Mouse (Mus musculus) gonadal fat pad, adult 2 months (tissue): ENCODE results near the gene Sgms1. TPM values are rescaled to one million over a fixed set of nuclear protein-coding genes. Genes with fewer than 3 reads are reported as not detected.

Experiments
- DNase-seq: peaks from one replicate; pipeline ENCODE4 v3.0.0-alpha.2; 2012; ENCODE audit warnings: low read depth
- polyA plus RNA-seq: library from polyadenylated mRNA; depleted of rRNA; stranded (reverse); fragments of >200 nt; gene quantifications from 2 replicates; pipeline ENCODE4 v1.2.3, GENCODE M21; 2012

Gene Sgms1
- polyA plus RNA-seq, 1 experiment = 59.5 TPM

DNA sequence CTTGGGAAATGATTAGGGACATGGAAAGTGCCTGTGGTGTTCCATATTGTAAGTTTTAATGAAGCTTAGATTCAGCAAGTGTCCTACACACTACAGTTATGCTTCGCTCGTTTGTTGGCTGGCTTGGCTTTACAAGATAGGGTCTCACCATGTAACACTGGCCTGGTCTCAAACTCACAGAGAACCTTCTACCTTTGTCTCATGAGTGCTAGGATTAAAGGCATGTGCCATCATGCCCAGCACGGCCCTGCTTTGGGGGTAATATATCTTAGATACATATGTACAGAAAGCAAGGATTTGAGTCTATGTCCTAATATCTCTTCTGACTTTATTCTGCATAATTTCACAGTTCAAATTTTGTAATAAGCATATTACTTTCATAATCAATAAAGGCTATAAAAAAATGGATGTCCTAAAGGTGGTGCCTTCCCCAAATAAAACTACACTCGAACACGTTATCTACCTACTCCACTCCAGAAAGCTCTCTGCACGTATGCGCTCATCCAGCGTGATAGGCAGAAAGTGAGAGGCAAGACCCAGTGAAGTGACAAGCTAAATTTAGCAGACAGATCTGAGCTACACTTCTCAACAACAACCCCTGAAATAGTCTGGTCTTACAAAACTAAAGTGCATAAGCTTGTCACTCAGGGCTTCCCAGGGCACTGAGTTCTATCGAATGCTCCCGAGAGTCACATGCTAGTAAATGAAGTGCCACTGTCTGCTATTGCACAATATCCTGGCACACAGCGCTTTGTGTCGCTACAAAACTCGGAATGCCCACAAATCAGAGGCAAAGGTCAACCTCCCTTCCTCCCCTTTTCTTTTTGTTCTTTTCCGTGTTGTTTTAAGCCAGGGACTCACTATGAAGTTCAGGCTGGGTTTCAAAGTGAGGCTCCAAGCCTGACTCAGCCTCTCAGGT lies 208.5 kb downstream of the Sgms1 start:
- DNase-seq = peak; percentile 84

DNA sequence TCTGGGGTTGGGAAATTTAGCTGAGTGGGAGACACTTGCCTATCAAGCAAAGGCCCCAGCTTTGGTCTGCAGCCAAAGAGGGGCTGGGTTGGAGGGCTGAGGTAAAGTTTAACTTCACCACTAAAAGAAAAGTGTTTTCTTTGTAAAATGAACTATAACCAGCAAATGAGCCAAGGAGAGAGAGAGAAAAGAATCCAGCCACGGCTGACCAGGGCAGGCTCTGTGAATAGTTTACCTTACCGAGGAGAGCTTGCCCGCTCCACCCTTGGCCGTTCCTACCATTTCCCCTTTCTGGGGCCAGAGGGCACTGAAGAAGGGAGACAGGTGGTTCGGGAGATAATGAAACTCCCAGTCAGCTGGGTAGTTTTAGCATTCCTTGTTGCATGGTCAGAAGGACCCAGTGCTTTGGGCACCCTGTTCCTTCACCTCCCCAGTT lies 209.5 kb downstream of the Sgms1 start:
- no peak for DNase-seq

- no peak for DNase-seq
Observed at GRCm38 (mm10) chr19:32179514-32179913, 210.0 kb downstream of the Sgms1 start.

DNA sequence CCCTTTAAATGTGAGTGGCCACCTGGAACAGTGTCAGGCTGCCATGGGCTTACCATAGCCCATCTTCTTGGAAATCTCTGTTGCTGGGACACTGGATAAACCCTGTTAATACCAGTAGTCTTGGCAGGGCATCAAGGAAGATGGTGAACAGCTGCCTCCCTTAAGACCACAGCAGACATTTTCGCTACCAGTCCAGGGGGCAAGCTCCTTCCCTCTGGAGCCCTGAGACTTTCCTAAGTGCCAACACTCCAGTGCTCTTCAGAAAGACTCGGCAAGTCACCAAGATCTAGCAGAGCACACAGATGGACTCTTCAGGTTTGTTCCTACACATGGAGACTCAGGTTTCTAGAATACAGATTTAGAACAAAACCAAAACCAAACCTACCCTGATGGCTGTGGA lies 211.4 kb downstream of the Sgms1 start:
- no peak for DNase-seq

- no peak for DNase-seq
Observed at GRCm38 (mm10) chr19:32176458-32176857, 213.1 kb downstream of the Sgms1 start.

DNA sequence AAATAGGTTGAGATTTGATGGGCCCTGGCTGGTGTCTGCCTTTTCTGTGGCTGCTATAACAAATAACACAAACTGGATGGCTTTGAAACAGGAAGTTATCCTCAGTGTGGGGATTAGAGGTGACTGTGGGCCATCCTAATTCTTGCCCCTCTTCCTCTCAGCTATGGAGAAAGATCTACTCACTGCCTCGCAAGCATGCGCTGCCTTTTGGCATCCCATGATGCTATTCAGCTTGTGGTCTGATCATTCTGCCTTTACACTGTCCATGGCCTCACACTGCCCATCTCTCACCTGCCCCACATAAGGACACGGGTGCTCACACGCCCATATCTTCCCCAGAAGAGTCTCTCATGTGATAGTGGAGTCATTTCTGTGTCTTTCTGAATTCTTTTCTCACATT lies 213.5 kb downstream of the Sgms1 start:
- DNase-seq = no peak

DNA sequence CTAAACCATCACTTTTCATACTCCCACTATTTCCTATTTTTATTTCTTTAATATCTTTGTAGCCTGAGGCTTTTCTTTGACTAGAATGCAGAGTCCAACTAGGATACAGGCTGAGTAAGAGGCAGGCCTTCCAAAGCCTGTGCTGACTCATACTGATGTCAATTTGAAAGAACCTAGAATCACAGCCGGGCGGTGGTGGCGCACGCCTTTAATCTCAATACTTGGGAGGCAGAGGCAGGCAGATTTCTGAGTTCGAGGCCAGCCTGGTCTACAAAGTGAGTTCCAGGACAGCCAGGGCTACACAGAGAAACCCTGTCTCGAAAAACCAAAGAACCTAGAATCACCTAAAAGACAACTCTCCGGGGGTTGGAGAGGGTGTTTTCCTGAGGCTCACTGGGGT lies 214.5 kb downstream of the Sgms1 start:
- DNase-seq = no peak

DNA sequence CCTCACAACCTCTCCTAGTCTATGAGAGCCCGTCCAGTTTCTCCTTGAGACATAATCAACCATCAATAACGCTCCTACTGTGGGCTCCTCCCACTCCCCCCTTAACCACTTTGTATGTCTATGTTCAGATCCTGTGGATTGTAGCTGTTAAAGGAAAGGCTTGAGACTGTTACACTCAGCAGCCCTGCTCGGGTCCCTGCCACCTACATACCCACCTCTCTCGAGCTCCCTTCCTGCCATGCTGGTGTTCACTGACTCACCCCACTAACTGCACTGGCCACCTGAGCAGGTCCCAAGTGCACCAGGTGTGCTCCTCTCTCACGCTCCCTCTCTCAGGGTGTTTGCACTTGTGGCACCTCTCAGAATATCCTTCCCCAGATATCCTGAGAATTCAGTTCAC lies 215.0 kb downstream of the Sgms1 start:
- DNase-seq = no peak

- no peak for DNase-seq
Observed at GRCm38 (mm10) chr19:32173522-32174184, 215.9 kb downstream of the Sgms1 start.

DNA sequence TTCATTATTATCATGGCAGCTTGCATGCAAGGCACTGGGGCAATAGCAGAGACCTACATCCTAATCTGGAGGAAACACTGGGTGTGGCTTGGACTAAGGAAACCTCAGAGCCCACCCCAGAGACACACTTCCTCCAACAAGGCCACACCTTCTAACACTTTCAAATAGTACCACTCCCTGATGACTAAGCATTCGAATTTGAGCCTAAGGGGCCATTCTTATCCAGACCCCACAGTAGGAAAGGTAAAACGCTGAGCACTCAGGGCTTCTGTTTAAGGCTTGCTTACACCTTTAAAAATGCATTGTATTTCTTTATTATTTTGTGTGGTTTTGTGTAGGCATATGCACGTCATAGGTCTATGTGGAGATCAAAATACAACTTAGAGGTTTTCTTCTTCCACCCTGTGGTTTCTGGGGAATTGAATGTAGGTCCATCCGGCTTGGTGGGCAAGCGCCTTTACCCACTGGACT lies 217.0 kb downstream of the Sgms1 start:
- DNase-seq = no peak

- DNase-seq = no peak
Observed at GRCm38 (mm10) chr19:32171981-32172380, 217.5 kb downstream of the Sgms1 start.

DNA sequence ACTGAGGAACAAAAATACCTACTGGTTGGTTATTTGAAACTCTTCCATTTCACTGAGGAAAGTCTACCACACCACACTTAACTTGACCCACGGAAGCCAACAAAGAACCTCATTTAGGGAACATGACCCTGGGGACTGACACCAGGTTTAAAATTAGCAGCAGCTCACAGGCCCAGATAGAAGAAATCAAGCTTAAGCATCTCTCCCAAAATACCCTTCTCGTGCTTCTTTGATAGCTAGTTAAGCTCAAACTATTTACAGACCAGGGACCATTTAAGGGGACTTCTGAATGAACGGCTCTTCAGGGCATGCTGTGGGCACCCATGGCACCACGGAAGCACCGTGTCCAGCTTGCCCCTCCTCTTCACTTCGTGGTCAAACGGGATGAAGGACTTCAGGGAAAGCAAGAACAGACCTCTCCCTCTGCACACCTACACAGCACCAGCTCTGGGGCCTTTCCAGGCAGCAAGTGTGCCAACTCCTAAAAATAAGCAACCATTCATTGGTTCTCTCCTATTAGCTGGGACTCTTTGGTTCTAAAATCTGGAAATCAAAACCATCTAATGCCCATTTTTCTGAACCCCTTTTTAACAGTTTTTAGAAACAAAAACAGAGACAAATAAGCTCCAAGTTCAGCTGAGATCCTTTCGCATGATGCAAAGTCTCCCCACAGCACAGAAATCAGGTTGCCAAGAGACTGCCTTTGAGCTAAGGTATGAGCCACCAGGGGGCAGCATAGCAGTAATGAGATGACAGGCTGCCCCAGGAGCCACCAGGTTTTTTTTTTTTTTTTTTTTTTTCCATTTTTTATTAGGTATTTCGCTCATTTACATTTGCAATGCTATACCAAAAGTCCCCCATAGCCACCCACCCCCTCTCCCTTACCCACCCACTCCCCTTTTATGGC lies 219.6 kb downstream of the Sgms1 start:
- no peak for DNase-seq

DNA sequence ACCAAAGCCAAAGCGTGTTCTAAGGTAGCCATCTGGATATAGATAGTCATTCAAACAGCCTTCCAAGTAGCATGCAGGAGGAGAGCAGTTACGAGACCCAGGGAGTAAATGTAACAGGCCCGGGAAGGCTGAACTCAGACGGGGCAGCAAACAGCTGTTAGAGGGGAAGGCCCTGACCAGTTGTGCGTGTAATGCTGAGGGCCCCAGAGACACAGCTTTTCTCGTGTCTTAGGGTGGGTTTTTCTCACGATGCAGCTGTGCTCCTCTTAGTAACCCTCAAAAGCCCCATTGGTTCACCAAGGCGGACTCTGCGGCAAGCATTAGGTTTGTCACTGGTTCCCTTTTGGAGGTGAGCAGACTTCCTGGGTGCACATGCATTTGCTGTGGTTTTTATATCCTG lies 221.5 kb downstream of the Sgms1 start:
- DNase-seq = no peak

DNA sequence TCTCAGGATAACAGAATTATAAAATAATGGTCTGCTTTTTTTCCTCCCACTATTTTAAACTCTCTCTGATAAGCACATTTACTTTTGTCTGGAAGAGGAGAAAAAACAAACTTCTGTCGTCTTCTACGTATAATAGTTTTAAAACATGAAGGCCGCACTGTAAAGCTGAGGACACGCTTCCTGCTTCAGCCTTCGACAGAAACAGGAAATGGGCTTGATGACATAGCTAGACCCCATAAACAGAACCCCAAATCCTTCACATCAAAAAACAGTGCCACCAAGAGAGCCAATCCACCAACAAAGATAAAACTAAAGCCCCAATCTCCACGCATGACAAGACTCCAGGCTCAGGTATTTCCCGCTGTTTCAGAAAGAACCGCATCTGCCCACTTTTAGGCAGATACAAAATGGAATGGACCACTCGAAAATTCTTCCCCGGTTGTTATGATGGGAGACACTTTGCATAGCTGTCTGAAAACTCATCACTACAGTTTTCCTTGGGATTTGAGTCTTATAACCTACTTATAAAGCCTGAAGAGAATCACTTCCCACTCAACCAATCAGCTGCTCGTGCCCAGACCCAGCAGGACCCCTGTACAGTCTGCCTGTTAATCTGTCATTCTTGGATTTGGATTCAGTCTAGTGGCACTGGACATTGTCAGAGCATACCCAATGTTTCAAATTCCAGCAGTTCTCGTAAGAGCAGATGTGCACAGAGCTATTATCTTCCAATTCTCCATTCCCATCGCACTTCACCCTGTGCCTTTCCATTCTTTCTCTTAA lies 222.5 kb downstream of the Sgms1 start:
- DNase-seq = no peak

- no peak for DNase-seq
Observed at GRCm38 (mm10) chr19:32165711-32166110, 223.8 kb downstream of the Sgms1 start.

DNA sequence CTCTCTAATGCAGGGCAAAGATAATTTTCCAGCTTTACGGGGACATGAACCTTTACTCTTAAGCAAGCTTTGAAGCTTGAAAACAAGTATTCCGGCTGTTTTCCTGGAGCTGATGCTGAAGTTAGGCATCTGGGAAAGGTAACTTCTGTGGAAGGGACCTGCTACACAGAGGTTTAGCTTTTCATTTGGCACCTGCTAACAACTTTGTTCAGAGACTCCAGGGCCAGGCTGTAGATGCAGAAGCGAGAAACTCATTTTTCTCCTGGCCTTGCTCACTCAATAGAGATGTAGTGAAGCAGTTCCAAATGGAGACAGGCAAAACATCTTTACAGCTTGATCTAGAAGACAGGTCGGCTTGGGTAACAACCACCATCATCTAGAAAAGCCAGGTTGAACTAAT lies 225.4 kb downstream of the Sgms1 start:
- DNase-seq = no peak

DNA sequence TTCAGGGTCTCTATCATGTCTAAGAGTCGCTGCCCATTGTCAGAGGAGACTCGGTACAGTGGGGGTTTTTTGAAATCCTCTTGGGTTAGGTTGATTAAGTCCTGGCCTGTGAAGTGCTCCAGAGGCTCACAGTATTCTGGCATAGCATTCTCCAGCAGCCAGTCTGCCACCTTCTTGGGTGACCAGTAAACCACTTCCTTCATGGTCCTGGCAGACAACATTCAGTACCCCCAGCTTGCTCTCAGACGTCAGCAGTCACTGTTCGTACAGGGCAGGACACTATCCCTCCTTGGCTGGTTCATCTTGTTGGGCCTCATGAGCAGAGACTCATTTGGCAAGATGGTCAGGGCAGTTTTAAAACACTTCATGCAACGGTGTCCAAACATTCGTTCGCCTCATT lies 229.6 kb downstream of the Sgms1 start:
- no peak for DNase-seq

DNA sequence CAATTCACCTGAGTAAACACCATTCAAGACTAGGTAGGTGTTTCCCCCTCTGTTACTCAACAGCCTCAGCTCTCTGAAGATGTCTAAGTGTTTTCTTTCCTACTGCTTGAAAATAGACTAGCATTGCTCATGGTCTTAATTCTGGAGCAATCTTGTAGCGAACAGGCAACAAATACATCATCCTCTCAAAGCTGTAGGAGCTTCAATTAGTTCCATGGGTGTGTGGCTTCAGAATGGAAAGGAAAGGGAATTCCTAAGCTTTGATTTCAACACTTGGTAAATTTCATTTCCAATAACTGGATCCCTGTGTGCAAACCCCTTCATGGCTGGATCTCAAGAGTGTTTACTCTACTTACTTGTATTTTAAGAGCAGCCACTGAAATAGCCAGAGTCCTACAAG lies 230.3 kb downstream of the Sgms1 start:
- no peak for DNase-seq

GRCm38 (mm10) chr19:32157045-32157444 lies 232.5 kb downstream of the Sgms1 start:
- DNase-seq = no peak

DNA sequence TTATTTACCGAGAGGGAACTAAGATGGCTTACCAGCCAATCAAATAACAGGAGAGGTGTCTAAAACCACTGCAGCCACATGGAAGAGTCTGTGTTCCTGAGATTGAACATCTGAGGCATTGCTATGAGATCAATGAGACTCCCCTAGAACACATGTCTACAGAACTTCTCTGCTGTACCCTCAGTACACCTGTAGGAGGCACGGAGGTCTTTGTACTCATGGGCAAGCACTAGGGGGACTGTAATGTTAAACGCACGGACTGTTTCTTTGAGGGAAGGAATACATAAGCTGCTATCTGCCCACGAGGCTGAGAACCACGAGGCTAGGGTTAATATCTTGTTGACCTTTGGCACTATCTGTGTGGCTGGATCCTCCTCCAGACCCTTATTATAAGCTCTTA lies 237.0 kb downstream of the Sgms1 start:
- DNase-seq = no peak

DNA sequence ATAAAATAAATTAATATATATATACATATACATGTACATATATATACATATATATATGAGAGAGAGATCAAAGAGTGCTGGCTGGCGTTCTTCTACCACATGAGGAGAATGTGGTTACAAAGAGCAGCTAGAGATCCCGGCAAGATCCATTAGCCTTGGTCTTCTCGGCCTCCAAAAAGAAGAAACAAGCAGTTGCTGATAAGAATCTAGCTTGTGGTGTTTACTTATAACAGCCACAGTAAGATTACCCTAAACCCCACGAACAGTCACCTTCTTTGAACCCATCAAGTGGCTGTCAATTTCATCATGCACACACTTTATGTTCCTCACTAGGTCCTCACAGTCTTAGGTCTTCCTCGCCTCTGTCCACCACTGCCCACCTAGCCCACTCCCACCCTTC lies 240.8 kb downstream of the Sgms1 start:
- no peak for DNase-seq
